Mouse (Mus musculus): ENCODE measurements around the gene Dmbt1. TPM values are rescaled to one million over a fixed set of nuclear protein-coding genes. Genes with fewer than 3 reads are reported as not detected.

Dmbt1 gene
- polyA plus RNA-seq, 1 experiment from 2014 or later = not detected

- no peak overlapping the region for H3K27ac ChIP-seq
- H3K4me3 ChIP-seq = no peak overlapping the region
- no peaks in the 10 kb centered on the region for H3K36me3 ChIP-seq
- no peaks in the 10 kb centered on the region for H3K9me3 ChIP-seq
- H3K4me1 ChIP-seq = peaks cover 3% of the 10 kb centered on the region; the same call in 1 of the 2 replicates
- H3K27me3 ChIP-seq (ENCODE audit: insufficient read depth, poor library complexity, severe bottlenecking) = no peaks in the 10 kb centered on the region
- DNase-seq (ENCODE audit: low spot score) = no peak
- WGBS = 84% methylated on average over 3 of the region's 3 CpGs
Observed at GRCm38 (mm10) chr7:131150179-131150578, 118.3 kb downstream of the Dmbt1 start.

GRCm38 (mm10) chr7:131153044-131153443 lies 121.2 kb downstream of the Dmbt1 start:
- Histone ChIP-seq H3K4me3 (no peak overlapping the region), H3K4me1 (peaks cover 6% of the 10 kb centered on the region), H3K9me3 (no peaks in the 10 kb centered on the region), H3K36me3 (no peaks in the 10 kb centered on the region), H3K27me3 (ENCODE audit: insufficient read depth, poor library complexity, severe bottlenecking) (no peaks in the 10 kb centered on the region), H3K27ac (no peak overlapping the region)
- no peak for DNase-seq (ENCODE audit: low spot score)
- whole genome bisulfite sequencing = 61% methylated on average over 5 of the region's 5 CpGs

- WGBS = 62% methylated on average over 7 of the region's 7 CpGs
- H3K27me3 ChIP-seq (ENCODE audit: insufficient read depth, poor library complexity, severe bottlenecking) = no peaks in the 10 kb centered on the region
- no peaks in the 10 kb centered on the region for H3K36me3 ChIP-seq
- DNase-seq (ENCODE audit: low spot score) = peak; percentile 58
- no peak overlapping the region for H3K4me3 ChIP-seq
- H3K4me1 ChIP-seq = no peaks in the 10 kb centered on the region
- H3K9me3 ChIP-seq = no peaks in the 10 kb centered on the region
- H3K27ac ChIP-seq = no peak overlapping the region
Observed at GRCm38 (mm10) chr7:131162251-131162650, 130.4 kb downstream of the Dmbt1 start.

GRCm38 (mm10) chr7:131167771-131168170 lies 135.9 kb downstream of the Dmbt1 start:
- no peak for DNase-seq (ENCODE audit: low spot score)
- Histone ChIP-seq H3K27ac (no peak overlapping the region), H3K4me1 (no peaks in the 10 kb centered on the region), H3K9me3 (no peaks in the 10 kb centered on the region), H3K36me3 (no peaks in the 10 kb centered on the region), H3K4me3 (no peak overlapping the region), H3K27me3 (ENCODE audit: insufficient read depth, poor library complexity, severe bottlenecking) (no peaks in the 10 kb centered on the region)
- WGBS = 74% methylated on average over 3 of the region's 3 CpGs

- H3K27ac ChIP-seq = no peak overlapping the region
- H3K27me3 ChIP-seq (ENCODE audit: insufficient read depth, poor library complexity, severe bottlenecking) = no peaks in the 10 kb centered on the region
- 69% methylated on average over 2 of the region's 2 CpGs for WGBS
- H3K4me3 ChIP-seq = no peak overlapping the region
- H3K36me3 ChIP-seq = no peaks in the 10 kb centered on the region
- H3K4me1 ChIP-seq = no peaks in the 10 kb centered on the region
- peak; percentile 11 for DNase-seq (ENCODE audit: low spot score)
- H3K9me3 ChIP-seq = no peaks in the 10 kb centered on the region
Observed at GRCm38 (mm10) chr7:131169099-131169498, 137.2 kb downstream of the Dmbt1 start.

Other genes with a start within 250 kb of the Dmbt1 start
- gene Plekha1, start 166.3 kb upstream of the Dmbt1 start, polyA plus RNA-seq (2016; fragmentation: Nextera tagmentation; extraction: Ambion mirVana) = 44.4 and 55.3 TPM in 2 replicates
- gene Htra1, start 95.9 kb upstream of the Dmbt1 start, polyA plus RNA-seq (2016; fragmentation: Nextera tagmentation; extraction: Ambion mirVana) = 7.7 and 20.0 TPM in 2 replicates
- not detected in 2 replicates for gene 4933402N03Rik, start 114.3 kb downstream of the Dmbt1 start, polyA plus RNA-seq (2016; fragmentation: Nextera tagmentation; extraction: Ambion mirVana)
- 0.06 and 0.07 TPM in 2 replicates for gene 5430419D17Rik, start 142.3 kb downstream of the Dmbt1 start, polyA plus RNA-seq (2016; fragmentation: Nextera tagmentation; extraction: Ambion mirVana)